Mouse (Mus musculus): Measurements from ENCODE around the gene Tmem109.

The Tmem109 gene

DNA sequence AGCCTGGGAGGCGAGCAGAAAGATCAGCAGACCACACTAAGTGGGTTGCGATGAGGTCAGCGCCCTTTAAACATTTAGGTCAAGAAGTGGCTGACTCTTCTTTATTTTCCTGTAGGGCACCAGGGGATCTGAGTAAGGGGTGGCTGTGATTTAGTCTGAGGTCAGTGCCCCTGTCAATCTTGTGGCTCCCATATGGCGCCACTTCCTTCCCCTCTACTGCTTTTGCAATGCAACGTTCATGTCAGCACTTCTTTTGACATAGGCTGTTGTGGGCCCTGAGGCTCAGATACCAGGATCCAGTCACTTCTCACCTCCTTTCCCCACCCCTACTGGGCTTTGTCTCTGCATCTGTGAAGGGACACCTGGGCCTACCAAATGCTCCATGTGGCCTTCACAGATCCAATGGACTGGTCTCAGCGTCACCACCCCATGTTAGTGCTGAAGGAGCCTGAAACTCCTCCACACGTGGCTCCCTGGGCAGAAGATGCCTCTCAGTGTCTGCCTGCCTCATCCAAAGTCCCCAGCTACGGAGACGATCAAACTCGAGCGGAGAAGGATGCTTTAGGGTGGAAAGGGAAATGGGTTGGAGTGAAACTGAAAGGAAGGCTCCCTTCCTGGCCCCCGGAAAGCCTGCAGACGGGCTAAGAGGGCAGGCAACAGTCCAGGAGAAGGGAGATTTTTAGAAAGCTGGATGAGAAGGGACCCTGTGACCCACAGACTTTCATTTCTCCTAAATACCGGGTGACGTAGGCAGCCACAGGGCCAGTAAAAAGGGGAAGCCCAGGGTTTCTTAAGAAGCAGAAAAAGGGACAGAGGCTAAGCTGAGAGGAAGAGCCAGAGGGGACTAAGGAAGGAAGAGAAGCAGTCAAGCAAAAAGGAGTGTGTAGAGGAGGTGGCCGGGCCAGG is 39.8 kb downstream of the Tmem109 start:
- DNase-seq (ENCODE audit: low spot score) = peak; percentile 52

DNA sequence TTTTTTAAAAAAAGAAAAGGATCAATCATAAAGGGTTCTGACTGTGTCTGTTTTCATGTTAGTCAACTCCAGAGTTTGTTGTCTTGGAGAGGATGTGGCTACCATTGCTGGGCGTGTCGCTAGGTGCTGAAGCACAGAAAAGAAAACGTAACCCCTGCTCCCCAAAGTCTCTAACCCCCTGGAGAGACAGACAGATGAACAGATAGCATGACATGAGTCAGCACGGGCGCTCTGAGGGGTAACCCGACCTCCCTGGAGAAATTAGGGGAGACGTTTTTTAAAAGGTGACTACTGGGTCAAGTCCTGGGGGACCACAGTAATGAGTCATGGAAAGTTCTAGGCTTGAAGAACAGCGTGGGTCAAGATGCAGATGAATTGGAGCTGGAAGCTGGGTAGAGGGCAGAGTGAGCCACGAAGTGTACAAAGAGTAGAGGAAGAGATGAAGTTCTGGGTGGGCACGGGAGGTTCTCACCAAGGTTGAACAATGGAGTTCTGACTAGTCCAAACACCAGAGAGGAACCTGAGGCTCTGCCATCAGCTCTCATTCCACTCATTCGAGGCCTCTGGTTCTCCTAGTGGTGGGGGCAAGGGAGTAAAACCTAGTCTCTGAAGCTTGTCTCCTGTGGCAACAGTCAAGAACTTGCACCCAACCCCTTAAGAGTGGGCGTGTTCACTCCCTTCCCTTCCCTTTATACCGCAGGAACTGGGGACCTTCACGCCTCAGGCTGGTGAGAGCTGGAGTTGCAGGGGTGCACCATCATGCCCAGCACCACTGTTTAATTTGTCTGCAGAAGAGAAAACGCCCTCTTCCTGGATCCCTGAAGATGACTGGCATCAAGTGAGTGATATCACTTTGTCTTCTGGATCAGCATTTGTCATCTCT is 42.5 kb downstream of the Tmem109 start, which contains the start of gene Slc15a3:
TSS of gene Slc15a3 (plus strand) at position 718 of the 883 bp plus-strand sequence.
- DNase-seq (ENCODE audit: low spot score) = no peak

DNA sequence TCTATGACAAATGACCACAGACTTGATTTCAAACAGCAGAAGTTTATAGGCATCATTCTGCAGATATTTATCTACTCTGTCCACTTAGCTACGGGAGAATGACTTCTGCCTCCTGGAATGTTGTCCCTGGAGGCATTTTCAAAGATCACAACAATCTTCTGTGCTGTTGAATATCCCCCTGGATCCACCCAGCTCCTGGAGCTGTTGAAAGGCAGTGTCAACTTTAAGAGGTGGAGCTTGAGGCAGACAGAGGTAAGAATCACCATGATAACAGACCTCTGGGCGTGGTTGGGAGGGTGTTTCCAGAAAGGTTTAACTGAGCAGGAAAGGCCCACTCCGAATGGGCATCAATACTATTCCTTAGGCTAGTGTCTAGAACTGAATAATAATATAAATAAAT is 46.1 kb downstream of the Tmem109 start:
- DNase-seq (ENCODE audit: low spot score) = no peak

DNA sequence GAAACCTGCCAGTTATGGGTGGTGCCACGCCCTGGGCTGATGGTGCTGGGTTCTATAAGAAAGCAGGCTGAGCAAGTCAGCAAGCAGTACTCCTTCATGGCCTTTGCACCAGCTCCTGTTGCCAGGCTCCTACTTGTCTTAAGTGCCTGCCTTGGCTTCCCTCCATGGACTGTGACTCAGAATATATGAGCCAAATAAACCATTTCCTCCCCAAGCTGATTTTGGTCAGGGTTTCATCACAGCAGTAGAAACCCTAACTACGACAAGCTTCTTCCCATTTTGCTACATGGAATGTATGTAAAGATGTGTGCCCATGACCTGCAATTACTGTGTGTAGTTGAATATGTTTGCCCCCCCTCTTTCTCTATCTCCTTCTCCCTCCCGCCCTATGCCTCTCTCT is 48.2 kb downstream of the Tmem109 start:
- DNase-seq (ENCODE audit: low spot score) = no peak

DNA sequence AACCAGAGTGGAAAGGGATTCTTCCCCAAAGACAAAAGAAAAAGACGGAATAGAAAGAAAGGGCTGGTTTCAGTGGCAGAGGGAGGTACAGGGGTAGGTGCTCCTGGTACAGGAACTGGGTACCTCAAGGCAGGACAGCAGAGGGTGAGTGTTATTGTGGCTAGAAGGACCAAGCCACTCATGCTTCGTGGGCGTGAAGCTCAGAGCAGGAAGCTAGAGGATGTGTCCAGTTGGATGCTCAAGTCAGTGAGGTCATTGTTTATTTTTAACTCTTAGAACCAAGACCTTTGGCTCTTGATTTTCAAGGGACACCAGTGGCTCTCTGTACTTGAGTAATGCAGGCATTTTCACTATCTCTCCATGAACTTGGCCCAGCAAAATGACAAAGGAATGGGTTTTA is 49.8 kb downstream of the Tmem109 start:
- no peak for DNase-seq (ENCODE audit: low spot score)

DNA sequence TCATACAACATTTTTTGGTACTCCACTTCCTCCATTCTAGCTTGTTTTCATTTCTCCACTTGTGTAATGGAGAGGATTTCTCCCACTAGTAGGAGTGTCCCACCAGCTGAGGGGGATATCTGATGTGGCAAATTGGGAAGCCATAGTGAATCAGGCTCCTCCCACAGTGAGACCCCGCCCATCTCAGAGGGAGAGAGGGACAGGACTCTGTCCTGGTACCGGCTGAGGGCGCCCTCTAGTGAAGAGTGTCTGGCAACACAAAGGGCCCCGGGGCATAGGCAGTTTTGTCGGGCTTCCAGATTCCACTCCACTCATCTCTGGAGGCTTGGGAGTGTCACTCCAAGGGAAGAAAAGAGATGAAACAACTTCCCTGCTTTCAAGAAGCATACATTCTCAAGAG is 50.4 kb downstream of the Tmem109 start:
- DNase-seq (ENCODE audit: low spot score) = peak; percentile 69

DNA sequence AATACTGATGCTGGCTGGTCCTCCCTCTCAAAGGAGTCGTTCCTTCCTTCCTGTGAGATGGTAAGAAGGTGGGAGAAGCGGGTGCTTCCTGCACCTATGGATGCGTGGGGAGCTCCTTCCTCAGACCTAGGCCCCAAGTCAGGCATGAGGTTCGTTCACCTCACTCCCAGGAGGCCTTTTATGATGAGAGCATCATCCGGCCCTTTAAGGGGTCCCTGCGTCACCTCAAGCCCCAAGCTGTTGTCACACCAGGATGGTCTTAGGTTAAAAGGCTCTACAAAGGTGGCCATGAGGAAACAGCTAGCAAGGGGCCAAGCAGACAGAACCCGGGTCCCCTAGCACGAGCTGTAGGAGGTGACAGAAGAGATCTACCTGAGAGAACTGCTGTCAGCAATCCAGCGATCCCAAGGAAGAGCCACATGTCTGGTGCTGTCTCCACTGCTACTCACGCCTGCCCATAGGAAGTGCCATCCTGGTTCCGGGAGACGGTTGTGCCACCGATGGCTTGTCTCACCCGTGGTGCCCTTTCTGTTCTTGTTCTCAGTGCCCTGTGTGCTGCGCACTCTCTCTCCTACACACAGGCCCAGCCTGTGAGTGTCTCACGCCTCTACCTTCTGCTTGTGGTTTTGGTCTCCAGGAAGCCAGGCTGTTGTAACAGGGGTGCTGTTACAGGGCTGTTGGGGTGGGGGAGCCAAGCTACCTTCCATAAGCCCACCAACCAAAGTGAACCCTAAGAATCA is 52.2 kb downstream of the Tmem109 start, which contains the start of gene Cd6:
TSS of gene Cd6 (minus strand) at position 623 of the 740 bp plus-strand sequence.
- DNase-seq (ENCODE audit: low spot score) = no peak

DNA sequence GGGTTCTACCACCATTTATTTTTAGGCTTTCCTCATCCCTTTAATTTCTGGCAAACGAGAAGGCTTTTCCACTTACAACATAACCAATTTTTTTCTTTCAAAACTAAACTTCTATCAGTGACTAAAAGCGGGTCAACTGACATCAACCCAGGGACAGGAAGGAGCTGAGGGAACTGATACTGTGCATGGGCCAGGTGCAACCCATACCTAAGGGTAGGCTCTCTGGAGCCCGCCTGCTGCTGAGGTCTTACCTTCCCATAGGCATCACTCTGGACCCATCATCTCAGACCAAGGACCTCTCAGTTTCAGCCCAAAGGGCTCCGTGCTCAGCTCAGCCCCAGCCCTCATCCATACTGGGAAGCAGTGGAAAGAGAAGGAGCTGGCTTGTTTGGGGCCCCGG is 53.5 kb downstream of the Tmem109 start:
- no peak for DNase-seq (ENCODE audit: low spot score)

DNA sequence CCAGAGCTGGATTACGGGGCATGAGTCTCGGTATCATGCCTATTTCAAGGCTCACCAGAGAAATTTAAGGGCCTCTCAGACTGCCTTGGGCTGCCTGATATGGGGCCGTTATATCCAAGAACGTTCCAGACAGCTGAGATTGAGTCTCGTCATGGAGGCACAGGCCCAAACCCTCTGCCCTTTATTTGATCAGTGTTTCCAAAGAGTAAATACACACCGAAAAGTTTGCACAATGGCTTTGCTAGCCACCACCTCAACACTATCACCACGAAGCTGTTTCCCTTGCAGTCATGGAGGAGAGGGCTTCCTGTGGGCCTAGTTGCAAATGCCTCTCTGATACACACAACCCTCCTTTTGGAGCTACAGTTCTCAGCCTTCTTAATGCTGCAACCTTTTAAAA is 57.7 kb downstream of the Tmem109 start:
- DNase-seq (ENCODE audit: low spot score) = no peak

DNA sequence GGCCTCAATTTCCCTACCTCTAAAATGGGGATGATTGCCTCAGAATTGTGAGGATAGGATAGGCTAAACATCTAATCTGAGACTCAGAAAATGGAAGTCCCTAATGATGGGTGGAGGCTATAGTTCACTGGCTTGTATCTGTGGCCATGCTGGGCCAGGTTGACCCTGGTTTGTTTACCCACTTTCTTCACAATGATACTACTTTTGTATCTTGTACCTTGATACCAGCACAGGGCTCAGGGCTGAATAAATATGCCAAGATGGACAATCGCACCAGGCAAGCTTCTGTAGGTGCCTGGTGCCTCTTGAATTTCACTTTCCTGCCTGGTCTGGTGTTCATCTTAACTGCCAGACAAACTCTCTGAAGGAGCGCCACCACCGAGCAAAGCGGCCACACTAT is 59.3 kb downstream of the Tmem109 start:
- no peak for DNase-seq (ENCODE audit: low spot score)

DNA sequence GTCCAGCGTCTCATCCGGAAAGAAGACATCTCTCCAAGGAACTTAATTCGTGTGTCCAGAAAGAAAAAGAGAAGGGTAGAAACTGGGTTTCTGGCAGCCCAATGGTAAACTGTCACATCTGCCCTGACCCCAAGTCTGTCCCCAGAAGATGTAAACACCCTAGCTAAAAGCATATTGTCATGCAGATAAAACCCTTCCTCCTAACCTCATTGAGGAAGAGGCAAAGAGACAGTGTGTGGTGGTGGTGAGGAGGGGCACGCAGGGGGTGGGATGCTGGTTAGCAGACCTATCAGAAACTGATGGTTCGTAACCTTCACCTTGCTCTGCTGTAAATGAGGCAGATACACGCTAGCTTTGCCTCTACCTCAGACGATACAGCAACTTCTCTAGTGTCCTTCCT is 60.5 kb downstream of the Tmem109 start:
- no peak for DNase-seq (ENCODE audit: low spot score)

Measured in layer of hippocampus, adult 11-12 months (tissue).